Comparison of ENCODE assay signal across 9 mouse cellular contexts in the genomic region with DNA sequence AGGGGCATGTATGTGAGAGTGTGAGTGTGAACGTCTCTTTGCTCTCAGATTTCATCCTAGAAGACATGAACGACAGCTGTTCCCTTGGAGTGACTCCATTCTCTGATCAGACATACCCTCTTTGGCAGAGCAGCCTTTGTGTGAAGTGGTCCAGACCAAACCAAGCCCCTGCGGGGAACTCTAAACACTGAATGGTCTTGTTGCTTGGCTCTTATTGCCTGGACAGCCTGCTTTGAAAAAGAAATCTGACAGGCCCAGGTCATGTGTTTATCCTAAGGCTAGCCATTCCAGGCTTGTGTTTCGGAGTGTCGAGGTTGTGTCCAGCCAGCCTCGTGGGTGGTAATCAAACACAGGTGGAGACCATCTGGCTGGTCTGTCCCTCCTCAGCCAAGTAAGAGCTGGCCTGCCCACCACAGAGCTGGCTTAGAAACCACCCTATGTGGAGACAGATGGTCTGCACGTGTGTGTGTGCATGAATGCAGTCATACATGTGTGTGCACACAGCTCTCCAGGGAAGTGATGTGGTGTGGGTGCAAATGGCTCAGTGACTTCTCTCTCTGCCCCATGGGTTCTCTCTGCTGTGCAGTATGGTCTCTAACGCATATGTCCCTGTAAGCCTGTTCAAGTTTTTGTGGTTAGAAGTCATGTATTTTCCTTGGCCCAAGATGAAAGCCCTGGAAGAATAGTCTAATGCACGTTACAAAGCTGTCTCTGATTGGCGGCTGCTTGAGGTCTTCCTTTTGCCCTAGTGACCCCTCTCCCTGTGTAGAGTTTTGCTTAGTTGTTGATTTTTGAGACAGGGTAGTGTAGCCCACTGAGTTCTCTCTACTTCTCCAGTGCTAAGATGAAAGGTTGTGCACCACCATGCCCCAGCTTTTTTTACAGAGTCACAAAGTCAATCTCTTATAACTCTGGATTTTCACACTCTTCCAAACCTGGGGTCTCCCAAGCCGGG. TPM values are rescaled to one million over a fixed set of nuclear protein-coding genes. Genes with fewer than 3 reads are reported as not detected.
A peak's percentile ranks its signal among the peaks of the same experiment; 100 is the strongest.
DNase-seq lines count a peak whose midpoint lies in the region; ATAC-seq lines count a peak whose summit lies in the region.
"Had no signal": no experiment of that assay in that cellular context is flagged by ENCODE, and none has a peak within 500 bp of the region (broad histone marks: within the 10 kb centered on the region; RNA-seq: fewer than 3 reads in every experiment).

No protein-coding gene starts in this region.

- H3K27me3 ChIP-seq in forebrain, embryonic 16.5 days (replicated peaks; ENCODE audit: control insufficient read depth, insufficient read depth, low read length): no peaks in the 10 kb centered on the region
- no peaks in the 10 kb centered on the region for H3K27me3 ChIP-seq in midbrain, embryonic 14.5 days (ENCODE audit: control insufficient read depth, insufficient read depth, low read length)
- H3K27me3 ChIP-seq: liver, embryonic 13.5 days had no signal

- no peak overlapping the region for H3K9ac ChIP-seq in forebrain, embryonic 16.5 days (replicated peaks; ENCODE audit: low read depth, low read length)
- H3K9ac ChIP-seq in midbrain, embryonic 14.5 days (replicated peaks; ENCODE audit: low read length): no peak overlapping the region
- H3K9ac ChIP-seq: liver, embryonic 13.5 days had no signal

- DNase-seq in heart, postnatal 10 days: peak; percentile 41
- no peak for DNase-seq in heart, adult 18-20 months
- DNase-seq in cerebellum, adult 8-10 months: peak; percentile 82
- DNase-seq in midbrain, embryonic 14.5 days: peak; percentile 49
- DNase-seq in adrenal gland, adult 18-20 months (ENCODE audit: low spot score in 2 of 2): no peak
- DNase-seq in gastrocnemius, adult 18-20 months (ENCODE audit: low spot score): no peak
- no peak for DNase-seq in thymus, postnatal 25 days
- DNase-seq: liver, embryonic 13.5 days had no signal

- H3K4me2 ChIP-seq in forebrain, embryonic 16.5 days (ENCODE audit: low read length): no peak overlapping the region
- H3K4me2 ChIP-seq in midbrain, embryonic 14.5 days (ENCODE audit: low read length): no peak overlapping the region
- H3K4me2 ChIP-seq: liver, embryonic 13.5 days had no signal

- intact Hi-C loops in heart, postnatal 10 days (cut with DNase I): no loop called here

- H3K4me3 ChIP-seq in forebrain, embryonic 16.5 days (replicated peaks; ENCODE audit: low read length): no peak overlapping the region
- H3K4me3 ChIP-seq in midbrain, embryonic 14.5 days (replicated peaks; ENCODE audit: low read depth, low read length): no peak overlapping the region
- H3K4me3 ChIP-seq: liver, embryonic 13.5 days had no signal

- peak; percentile 87 for ATAC-seq in forebrain, embryonic 16.5 days
- peak; percentile 34; the same call in 1 of the 2 replicates for ATAC-seq in midbrain, embryonic 14.5 days (ENCODE audit: low FRiP score, low TSS enrichment)

- peak overlapping the region; percentile 12 for H3K27ac ChIP-seq in forebrain, embryonic 16.5 days (ENCODE audit: low read length)
- peak overlapping the region; percentile 65 for H3K27ac ChIP-seq in midbrain, embryonic 14.5 days (replicated peaks; ENCODE audit: low read depth, low read length)
- H3K27ac ChIP-seq: liver, embryonic 13.5 days had no signal

- 31% methylated on average over 11 of the region's 11 CpGs for WGBS in forebrain, embryonic 16.5 days
- 39% methylated on average over 11 of the region's 11 CpGs for WGBS in midbrain, embryonic 14.5 days

- H3K4me1 ChIP-seq in forebrain, embryonic 16.5 days (replicated peaks; ENCODE audit: control insufficient read depth, insufficient read depth, low read length): peaks cover 32% of the 10 kb centered on the region
- peaks cover 13% of the 10 kb centered on the region for H3K4me1 ChIP-seq in midbrain, embryonic 14.5 days (ENCODE audit: control insufficient read depth, insufficient read depth, low read length)

- H3K9me3 ChIP-seq in forebrain, embryonic 16.5 days (ENCODE audit: control insufficient read depth, low read length): no peaks in the 10 kb centered on the region
- no peaks in the 10 kb centered on the region for H3K9me3 ChIP-seq in midbrain, embryonic 14.5 days (ENCODE audit: control insufficient read depth, low read length)
- H3K9me3 ChIP-seq: liver, embryonic 13.5 days had no signal

- no peaks in the 10 kb centered on the region for H3K36me3 ChIP-seq in forebrain, embryonic 16.5 days (ENCODE audit: control insufficient read depth, insufficient read depth)
- H3K36me3 ChIP-seq in midbrain, embryonic 14.5 days (ENCODE audit: control insufficient read depth, insufficient read depth, low read length): 0 out of 2 replicates have a peak, but pooled peaks cover 5% of the 10 kb centered on the region

RNA-seq across cellular contexts. Expression of a gene that starts 26.0 kb away (rescaled TPM):
- total RNA-seq in heart, postnatal 10 days (2021): 10 to 100 TPM; 18.0 to 18.7 TPM
- 10 to 100 TPM; 10.1 to 11.6 TPM for total RNA-seq in heart, adult 18-20 months (2021)
- 26.4 and 32.3 TPM in 2 replicates for polyA plus RNA-seq in forebrain, embryonic 16.5 days (2015; fragmentation: Nextera tagmentation; extraction: Ambion mirVana)
- 22.0 and 29.1 TPM in 2 replicates for polyA plus RNA-seq in midbrain, embryonic 14.5 days (2014; fragmentation: Nextera tagmentation; extraction: Ambion mirVana)
- 10 to 100 TPM; 17.9 to 20.3 TPM for total RNA-seq in adrenal gland, adult 18-20 months (2021)
- total RNA-seq in gastrocnemius, adult 18-20 months (2021): 1 to 10 TPM; 5.0 to 5.4 TPM

RNA-seq across cellular contexts. Expression of a gene that starts 27.1 kb away (rescaled TPM):
- 100 to 1,000 TPM; 122 to 124 TPM for total RNA-seq in heart, postnatal 10 days (2021)
- 10 to 100 TPM; 86.6 to 89.7 TPM for total RNA-seq in heart, adult 18-20 months (2021)
- 400 and 401 TPM in 2 replicates for polyA plus RNA-seq in forebrain, embryonic 16.5 days (2015; fragmentation: Nextera tagmentation; extraction: Ambion mirVana)
- polyA plus RNA-seq in midbrain, embryonic 14.5 days (2014; fragmentation: Nextera tagmentation; extraction: Ambion mirVana): 320 and 379 TPM in 2 replicates
- 100 to 1,000 TPM; 121 to 122 TPM for total RNA-seq in adrenal gland, adult 18-20 months (2021)
- total RNA-seq in gastrocnemius, adult 18-20 months (2021): 10 to 100 TPM; 51.8 to 57.1 TPM

Comparison
In these comparisons a context has a peak if more than half of its experiments do, and no peak if none do; other contexts are left out.
1. DNase-seq: peak in heart, postnatal 10 days (2 of 2), cerebellum, adult 8-10 months (single experiment) and midbrain, embryonic 14.5 days (single experiment); none in heart, adult 18-20 months (0 of 2), adrenal gland, adult 18-20 months (0 of 2), gastrocnemius, adult 18-20 months (single experiment) and thymus, postnatal 25 days (single experiment).